ENCODE assay signal across 20 mouse cellular contexts in genomic region chr5:103340626-103341025, GRCm38 (mm10).
A peak's percentile ranks its signal among the peaks of the same experiment; 100 is the strongest.
DNase-seq lines count a peak whose midpoint lies in the region; ATAC-seq and TF ChIP-seq lines count a peak whose summit lies in the region.
"Had no signal": no experiment of that assay in that cellular context is flagged by ENCODE, and none has a peak within 500 bp of the region (broad histone marks: within the 10 kb centered on the region; RNA-seq: fewer than 3 reads in every experiment).

No protein-coding gene starts in this region.

- no peak overlapping the region; the same call in 1 of the 2 replicates for H3K27ac ChIP-seq in midbrain, embryonic 16.5 days (ENCODE audit: low read length)
- H3K27ac ChIP-seq in midbrain, postnatal 0 days (ENCODE audit: low read depth, low read length) = no peak overlapping the region
- H3K27ac ChIP-seq in hindbrain, embryonic 15.5 days (replicated peaks) = no peak overlapping the region
- 0 out of 2 replicates have a peak overlapping the region, but pooled peaks have one; percentile 23 for H3K27ac ChIP-seq in neural tube, embryonic 15.5 days (replicated peaks)
- H3K27ac ChIP-seq: embryonic facial prominence, embryonic 13.5 days; kidney, embryonic 15.5 days; limb, embryonic 12.5 days; liver, embryonic 12.5 days; stomach, postnatal 0 days had no signal

- DNase-seq in gastrocnemius, adult 18-20 months (ENCODE audit: low spot score) = peak; percentile 23
- DNase-seq in gastrocnemius, adult 8-10 months (ENCODE audit: low spot score in 2 of 2) = no peak
- no peak for DNase-seq in midbrain, postnatal 0 days (ENCODE audit: low spot score)
- DNase-seq in left cerebral cortex, adult 11 months (ENCODE audit: low spot score) = no peak
- DNase-seq in Muller cell, postnatal 12 days (ENCODE audit: inconsistent ontology term) = no peak
- DNase-seq: cerebellum, adult 8-10 months; heart, adult 18-20 months; heart, postnatal 36 days; lung, adult 2 months; right cerebral cortex, postnatal 25 days had no signal

- no peak overlapping the region for H3K4me3 ChIP-seq in midbrain, embryonic 16.5 days (ENCODE audit: low read depth, low read length)
- H3K4me3 ChIP-seq in midbrain, postnatal 0 days (ENCODE audit: low read depth, low read length) = no peak overlapping the region
- no peak overlapping the region for H3K4me3 ChIP-seq in hindbrain, embryonic 15.5 days
- H3K4me3 ChIP-seq in neural tube, embryonic 15.5 days (replicated peaks) = no peak overlapping the region
- H3K4me3 ChIP-seq: embryonic facial prominence, embryonic 13.5 days; kidney, embryonic 15.5 days; limb, embryonic 12.5 days; liver, embryonic 12.5 days had no signal

- 0 out of 2 replicates have a peak overlapping the region, but pooled peaks have one; percentile 30 for H3K9ac ChIP-seq in midbrain, embryonic 16.5 days (ENCODE audit: low read depth, low read length)
- H3K9ac ChIP-seq in midbrain, postnatal 0 days (replicated peaks; ENCODE audit: low read length, poor library complexity, severe bottlenecking) = no peak overlapping the region
- H3K9ac ChIP-seq in hindbrain, embryonic 15.5 days = no peak overlapping the region
- H3K9ac ChIP-seq in neural tube, embryonic 15.5 days (replicated peaks) = no peak overlapping the region
- H3K9ac ChIP-seq: embryonic facial prominence, embryonic 13.5 days; kidney, embryonic 15.5 days; limb, embryonic 12.5 days; liver, embryonic 12.5 days had no signal

- H3K36me3 ChIP-seq in midbrain, embryonic 16.5 days (ENCODE audit: control insufficient read depth, insufficient read depth, low read length) = no peaks in the 10 kb centered on the region
- H3K36me3 ChIP-seq in midbrain, postnatal 0 days (ENCODE audit: insufficient read depth, low read length) = no peaks in the 10 kb centered on the region
- H3K36me3 ChIP-seq in hindbrain, embryonic 15.5 days = no peaks in the 10 kb centered on the region
- no peaks in the 10 kb centered on the region for H3K36me3 ChIP-seq in neural tube, embryonic 15.5 days
- H3K36me3 ChIP-seq: embryonic facial prominence, embryonic 13.5 days; kidney, embryonic 15.5 days; limb, embryonic 12.5 days; liver, embryonic 12.5 days had no signal

- no peak for ATAC-seq in midbrain, embryonic 16.5 days
- no peak for ATAC-seq in midbrain, postnatal 0 days (ENCODE audit: low FRiP score)
- ATAC-seq in hindbrain, embryonic 15.5 days (ENCODE audit: low FRiP score, low read depth) = no peak
- no peak for ATAC-seq in neural tube, embryonic 15.5 days (ENCODE audit: low FRiP score)
- ATAC-seq: CD4-positive, CD25-positive, alpha-beta regulatory T cell, adult 4 months; intestine, postnatal 0 days; liver, embryonic 12.5 days had no signal

- H3K4me1 ChIP-seq in midbrain, embryonic 16.5 days (ENCODE audit: control insufficient read depth, insufficient read depth, low read length) = peaks cover 26% of the 10 kb centered on the region
- H3K4me1 ChIP-seq in midbrain, postnatal 0 days (ENCODE audit: insufficient read depth, low read length) = peaks cover 14% of the 10 kb centered on the region
- peaks cover 37% of the 10 kb centered on the region for H3K4me1 ChIP-seq in hindbrain, embryonic 15.5 days (replicated peaks)
- H3K4me1 ChIP-seq in neural tube, embryonic 15.5 days = peaks cover 31% of the 10 kb centered on the region

- H3K27me3 ChIP-seq in midbrain, embryonic 16.5 days (ENCODE audit: control insufficient read depth, insufficient read depth, low read depth, low read length) = no peaks in the 10 kb centered on the region
- H3K27me3 ChIP-seq in midbrain, postnatal 0 days (ENCODE audit: insufficient read depth, low read length) = no peaks in the 10 kb centered on the region
- no peaks in the 10 kb centered on the region for H3K27me3 ChIP-seq in hindbrain, embryonic 15.5 days
- peaks cover 10% of the 10 kb centered on the region; the same call in 1 of the 2 replicates for H3K27me3 ChIP-seq in neural tube, embryonic 15.5 days (replicated peaks)

- no peak for TF ChIP-seq CTCF in midbrain, postnatal 0 days (IDR thresholded peaks at IDR 0.05)

- no peaks in the 10 kb centered on the region for H3K9me3 ChIP-seq in midbrain, embryonic 16.5 days (replicated peaks; ENCODE audit: control insufficient read depth, low read length, poor library complexity, severe bottlenecking)
- no peaks in the 10 kb centered on the region for H3K9me3 ChIP-seq in midbrain, postnatal 0 days (ENCODE audit: low read length)
- H3K9me3 ChIP-seq in hindbrain, embryonic 15.5 days = no peaks in the 10 kb centered on the region
- H3K9me3 ChIP-seq in neural tube, embryonic 15.5 days (replicated peaks) = no peaks in the 10 kb centered on the region
- H3K9me3 ChIP-seq: embryonic facial prominence, embryonic 13.5 days; kidney, embryonic 15.5 days; limb, embryonic 12.5 days; liver, embryonic 12.5 days had no signal

- 30% methylated on average over 9 of the region's 9 CpGs for WGBS in midbrain, embryonic 16.5 days
- 35% methylated on average over 9 of the region's 9 CpGs for WGBS in midbrain, postnatal 0 days
- 16% methylated on average over 9 of the region's 9 CpGs for WGBS in hindbrain, embryonic 15.5 days
- 6% methylated on average over 9 of the region's 9 CpGs for WGBS in neural tube, embryonic 15.5 days

- peak overlapping the region; percentile 9; the same call in 1 of the 2 replicates for H3K4me2 ChIP-seq in midbrain, embryonic 16.5 days (ENCODE audit: low read length)
- no peak overlapping the region for H3K4me2 ChIP-seq in midbrain, postnatal 0 days (ENCODE audit: low read depth, low read length, poor library complexity, severe bottlenecking)
- peak overlapping the region; percentile 22; the same call in 1 of the 2 replicates for H3K4me2 ChIP-seq in hindbrain, embryonic 15.5 days
- H3K4me2 ChIP-seq in neural tube, embryonic 15.5 days = peak overlapping the region; percentile 31
- H3K4me2 ChIP-seq: embryonic facial prominence, embryonic 13.5 days; kidney, embryonic 15.5 days; limb, embryonic 12.5 days; liver, embryonic 12.5 days had no signal
